Mouse (Mus musculus): ENCODE measurements around the gene Scrg1.
"Not testable (repeated sequence)": the region's sequence is repeated elsewhere in the genome, so short reads cannot be mapped to it uniquely, and the experiment has no call there.

Gene Scrg1

DNA sequence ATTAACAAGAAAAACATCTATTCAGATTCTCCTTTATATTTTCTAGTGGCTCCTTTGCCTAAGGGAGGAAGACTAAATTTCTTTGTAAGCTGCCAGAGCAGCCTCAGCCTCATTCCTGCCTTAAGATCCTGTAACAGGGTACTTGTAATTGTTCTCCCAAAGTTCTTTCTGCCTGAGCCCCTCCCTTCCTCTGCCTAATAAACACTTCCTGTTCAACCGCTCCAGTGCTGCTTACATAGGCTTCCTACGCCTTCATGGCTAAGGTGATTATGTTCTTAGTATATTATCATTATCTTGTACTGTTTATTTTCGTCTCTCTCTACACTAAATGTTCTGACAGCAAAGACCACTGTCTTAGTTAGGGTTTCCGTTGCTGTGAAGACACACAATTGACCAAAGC, 52.9 kb downstream of the Scrg1 start:
- DNase-seq (ENCODE audit: low spot score in 2 of 2): no peak

DNA sequence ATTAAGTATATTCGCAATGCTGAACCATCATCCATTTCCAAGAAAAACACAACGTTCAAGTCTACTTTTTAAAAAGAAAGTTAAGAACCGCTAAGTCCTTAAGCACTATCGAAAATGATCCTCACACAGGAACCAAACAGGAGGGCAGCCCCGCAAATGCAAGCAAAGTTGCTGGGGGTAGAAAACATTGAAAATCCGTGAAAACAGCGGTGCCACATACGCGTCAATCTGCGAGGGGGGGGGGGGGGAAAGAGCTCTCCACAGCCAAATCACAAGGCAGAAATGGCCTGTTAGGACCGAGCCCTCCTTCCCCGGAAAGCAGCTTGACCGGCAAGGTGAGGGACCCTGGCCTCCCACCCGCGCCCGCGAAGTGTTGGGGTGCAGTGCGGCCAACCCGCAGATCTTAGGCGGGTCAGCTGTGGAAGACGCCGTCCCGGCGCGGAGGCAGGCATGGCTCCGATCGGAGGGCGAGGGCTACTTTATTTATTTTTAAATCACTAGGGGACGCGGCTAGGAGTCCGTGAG, 55.1 kb downstream of the Scrg1 start:
- DNase-seq (ENCODE audit: low spot score in 2 of 2): no peak

DNA sequence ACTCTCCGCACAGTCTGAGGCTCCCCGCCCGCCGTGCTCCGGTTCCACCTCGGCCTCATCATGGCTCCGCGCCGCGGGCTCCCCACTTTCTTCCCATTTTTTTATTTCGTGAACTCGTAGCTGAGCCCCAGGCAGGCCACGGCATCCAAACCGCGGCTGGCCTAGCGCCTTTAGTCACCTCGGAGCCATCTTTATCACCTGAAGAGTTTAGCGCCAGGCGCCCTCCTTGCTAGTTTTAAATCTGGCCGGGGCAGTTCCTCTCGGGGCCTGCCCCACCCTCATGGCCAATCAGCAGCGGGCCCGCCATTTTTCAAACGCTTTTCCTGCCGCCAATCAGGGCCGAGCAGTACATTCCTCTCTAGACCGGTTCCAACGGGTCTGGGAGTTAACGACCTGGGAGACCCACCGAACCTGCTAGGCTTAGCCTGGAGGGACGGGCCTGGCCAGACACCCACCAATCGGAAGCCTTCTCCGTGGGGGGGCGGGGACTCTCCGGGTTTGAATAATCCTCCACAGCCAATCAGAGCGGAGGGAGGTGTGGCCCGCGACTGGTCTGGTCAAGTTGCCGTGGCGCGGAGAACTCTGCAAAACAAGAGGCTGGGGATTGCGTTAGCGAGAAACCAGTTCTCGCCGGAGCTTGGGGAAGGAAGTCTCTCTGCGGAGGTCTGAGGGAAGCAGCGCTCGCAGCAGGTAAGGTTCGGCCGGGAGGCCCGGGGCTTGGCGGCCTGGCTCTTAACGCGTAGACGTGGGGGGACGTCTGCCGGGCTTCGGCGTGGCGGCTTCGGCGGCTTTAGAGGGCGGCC, 55.8 kb downstream of the Scrg1 start, which contains the start of gene Hmgb2:
TSS of gene Hmgb2 (plus strand) at position 592 of the 803 bp plus-strand sequence.
- DNase-seq (ENCODE audit: low spot score in 2 of 2): peak; percentile 99 to 100

DNA sequence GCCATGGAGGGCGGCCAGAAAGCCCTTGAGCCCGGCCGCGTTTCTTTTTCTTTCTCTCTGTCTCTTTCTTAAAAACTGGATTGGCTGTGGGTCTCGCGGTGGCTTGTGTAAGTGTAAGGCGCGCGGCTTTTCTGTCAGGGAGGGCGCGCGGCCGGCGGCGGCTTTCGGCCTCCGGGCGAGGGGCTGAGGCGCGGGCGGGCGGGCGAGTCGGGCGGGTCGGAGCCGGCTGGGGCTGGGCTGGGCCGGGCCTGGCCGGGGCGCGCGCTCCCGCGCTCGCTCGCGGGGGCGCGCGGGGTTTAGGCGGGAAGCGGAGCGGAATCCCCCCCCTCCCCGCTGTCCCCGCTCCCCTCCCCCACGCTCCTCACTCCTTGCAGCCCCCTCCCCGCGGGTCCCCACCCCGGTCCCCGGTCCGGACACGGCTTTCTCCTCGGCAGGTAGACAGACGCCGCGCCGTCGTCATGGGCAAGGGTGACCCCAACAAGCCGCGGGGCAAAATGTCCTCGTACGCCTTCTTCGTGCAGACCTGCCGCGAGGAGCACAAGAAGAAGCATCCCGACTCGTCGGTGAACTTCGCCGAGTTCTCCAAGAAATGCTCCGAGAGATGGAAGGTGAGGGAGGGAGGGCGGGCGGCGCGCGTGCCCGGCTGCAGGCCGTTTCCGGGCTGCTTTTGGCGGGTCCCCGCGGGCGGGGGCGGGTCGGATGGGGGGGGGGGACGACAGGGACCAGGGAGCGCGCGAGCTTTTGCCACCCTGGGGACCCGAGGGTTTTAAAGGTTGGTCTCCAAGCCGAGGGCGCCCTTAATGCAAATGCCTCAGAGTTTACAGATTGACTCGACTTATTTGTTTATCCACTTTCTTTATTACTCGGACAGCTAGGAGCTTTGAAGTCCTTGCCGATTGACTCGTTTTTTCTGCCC, 56.7 kb downstream of the Scrg1 start:
- no peak for DNase-seq (ENCODE audit: low spot score in 2 of 2)

DNA sequence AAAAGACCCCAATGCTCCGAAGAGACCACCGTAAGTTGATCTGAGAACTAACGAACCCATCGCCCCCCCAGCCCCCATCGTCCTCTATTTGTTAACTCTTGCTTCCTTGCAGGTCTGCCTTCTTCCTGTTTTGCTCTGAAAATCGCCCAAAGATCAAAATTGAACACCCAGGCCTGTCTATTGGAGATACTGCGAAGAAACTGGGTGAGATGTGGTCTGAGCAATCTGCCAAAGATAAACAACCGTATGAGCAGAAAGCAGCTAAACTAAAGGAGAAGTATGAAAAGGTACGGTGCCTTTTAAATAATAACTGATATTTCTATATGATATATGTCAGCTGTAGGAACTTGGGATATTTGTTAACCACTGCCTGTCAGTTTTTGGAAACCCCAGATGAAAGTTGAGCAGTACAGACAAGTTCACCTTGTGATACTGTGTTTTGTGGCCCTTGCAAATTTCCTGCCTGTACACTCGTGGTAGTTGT, 57.5 kb downstream of the Scrg1 start:
- not testable (repeated sequence) for DNase-seq (ENCODE audit: low spot score in 2 of 2)

DNA sequence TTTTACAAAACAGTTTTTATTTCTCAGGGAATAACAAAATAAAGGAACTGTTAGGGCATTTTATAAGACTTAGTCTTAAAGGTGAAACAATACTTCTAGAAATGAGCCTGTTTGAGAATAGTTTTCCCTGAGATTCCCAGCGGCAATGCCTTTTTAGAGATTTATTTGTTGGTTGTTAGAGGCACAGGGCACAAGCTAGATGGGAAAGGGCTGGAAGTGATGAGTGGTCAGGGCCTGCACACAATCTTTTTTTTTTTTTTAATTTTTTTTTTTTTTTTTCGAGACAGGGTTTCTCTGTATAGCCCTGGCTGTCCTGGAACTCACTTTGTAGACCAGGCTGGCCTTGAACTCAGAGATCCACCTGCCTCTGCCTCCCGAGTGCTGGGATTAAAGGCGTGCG, 61.0 kb downstream of the Scrg1 start:
- DNase-seq (ENCODE audit: low spot score in 2 of 2): not testable (repeated sequence)

DNA sequence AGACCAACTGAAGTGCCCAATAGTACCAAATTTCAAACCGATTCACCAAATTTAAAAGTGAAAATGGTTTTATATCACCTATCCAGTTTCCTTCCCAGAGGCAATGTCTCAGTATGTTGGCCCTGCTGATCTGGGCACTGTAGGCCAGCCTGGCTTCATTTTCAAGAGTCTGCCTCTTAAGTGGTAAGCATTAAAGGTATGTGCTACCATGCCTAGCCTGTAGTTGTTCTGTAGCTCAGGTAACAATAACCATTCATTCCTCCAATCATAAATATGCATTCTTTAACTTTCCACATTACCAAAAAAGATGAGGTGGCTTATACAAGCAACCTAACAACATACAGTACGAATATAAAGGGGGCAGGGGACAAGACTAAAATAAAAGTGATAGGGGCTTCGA, 62.0 kb downstream of the Scrg1 start:
- no peak for DNase-seq (ENCODE audit: low spot score in 2 of 2)

DNA sequence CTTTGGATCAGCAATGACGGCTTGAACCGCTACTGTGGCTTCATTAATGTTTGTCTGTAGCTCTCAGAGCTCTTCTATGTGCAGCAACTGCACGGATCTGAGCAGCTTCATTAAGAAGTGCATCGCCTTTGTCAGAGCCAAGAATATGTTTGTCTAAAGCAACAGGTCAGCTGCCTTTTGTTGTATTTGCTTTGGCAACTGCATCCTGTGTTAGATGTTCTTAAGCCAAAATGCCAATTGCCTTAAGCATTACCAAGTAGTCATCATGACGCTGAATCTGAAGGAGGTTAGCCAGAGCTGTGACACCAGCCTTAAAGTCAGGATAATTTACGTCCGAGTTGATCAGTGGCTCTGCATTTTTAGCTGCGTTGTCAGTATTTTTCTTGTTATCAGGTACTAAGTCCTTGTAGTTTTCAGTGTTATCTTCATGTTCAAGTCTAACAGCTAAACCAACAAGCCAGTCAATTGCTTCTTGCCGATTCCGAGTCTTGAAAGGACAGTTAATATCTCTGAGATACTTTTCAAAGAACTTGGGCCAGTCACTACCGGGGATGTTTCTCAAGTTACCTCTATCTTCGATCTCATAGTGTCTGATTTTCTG, 64.6 kb downstream of the Scrg1 start:
- DNase-seq (ENCODE audit: low spot score in 2 of 2): no peak
